Mouse (Mus musculus) spleen, adult 2 months (tissue): ENCODE measurements around the gene Pcdh8.

Source experiments
- CTCF ChIP-seq: fragments of 200-500 bp; IDR thresholded peaks from 2 replicates; pipeline ENCODE4 v1.5.1; 2011; ENCODE audit warnings: mild to moderate bottlenecking, inconsistent platforms; ENCODE audit not compliant: insufficient read depth, insufficient read length, insufficient replicate concordance; ENCODE audit errors: extremely low read depth
- POLR2A ChIP-seq: fragments of 200-500 bp; IDR thresholded peaks from 2 replicates; pipeline ENCODE4 v1.6.1; 2011; ENCODE audit warnings: low read depth, low read length, inconsistent platforms

DNA sequence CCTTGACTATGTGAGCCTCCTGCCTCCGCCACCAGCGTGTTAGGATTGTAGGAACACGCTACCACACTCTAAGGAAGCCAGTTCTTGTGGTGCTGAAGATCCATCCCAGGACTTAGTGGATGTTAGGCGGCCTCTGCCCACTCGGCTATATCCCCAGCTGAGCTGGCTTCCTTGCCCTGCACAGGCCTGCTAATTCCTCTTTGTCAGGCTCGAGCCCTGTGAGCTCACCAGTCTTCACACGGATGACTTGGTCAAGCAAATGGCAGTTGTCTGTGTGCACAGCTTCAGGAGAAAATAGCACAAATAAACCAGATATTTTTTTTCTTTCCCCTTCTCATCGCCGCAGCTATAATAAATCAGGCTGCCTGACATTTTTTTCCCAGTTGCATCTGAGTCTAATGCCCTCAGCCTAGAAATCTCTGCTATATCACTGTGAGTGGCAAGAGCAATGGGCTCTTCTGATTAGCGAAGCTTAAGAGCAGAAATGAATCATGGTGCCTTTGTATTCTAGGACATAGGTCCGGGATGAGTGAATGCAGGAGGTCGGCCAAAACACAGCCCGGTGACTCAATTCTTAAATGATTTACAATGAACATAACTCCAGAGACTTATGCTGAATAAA lies 16.4 kb downstream of the Pcdh8 start:
- TF ChIP-seq POLR2A, result no peak
- no peak for TF ChIP-seq CTCF
